Mouse (Mus musculus) embryonic facial prominence, embryonic 15.5 days (tissue): Measurements from ENCODE around the gene 1810049J17Rik. TPM values are rescaled to one million over a fixed set of nuclear protein-coding genes. Genes with fewer than 3 reads are reported as not detected.
A peak's percentile ranks its signal among the peaks of the same experiment; 100 is the strongest.
"Not testable (repeated sequence)": the region's sequence is repeated elsewhere in the genome, so short reads cannot be mapped to it uniquely, and the experiment has no call there.

Experiments used
- ATAC-seq: fragments of 200-750 bp; cut with Nextera tagmentation; 2 replicates; pipeline ENCODE4 v1.8.0; 2017; ENCODE audit warnings: low read depth, moderate TSS enrichment; ENCODE audit not compliant: insufficient number of reproducible peaks, low FRiP score, low TSS enrichment
- H3K27ac ChIP-seq: fragments of 300-500 bp; sonication (generic); replicated peaks from 2 replicates; pipeline ENCODE4 v1.5.1; 2015; ENCODE audit warnings: mild to moderate bottlenecking, inconsistent platforms
- H3K27me3 ChIP-seq: fragments of 300-500 bp; sonication (generic); 2 replicates; pipeline ENCODE4 v1.6.1; 2015; ENCODE audit warnings: inconsistent platforms
- H3K36me3 ChIP-seq: fragments of 300-500 bp; sonication (generic); 2 replicates; pipeline ENCODE4 v1.6.1; 2015; ENCODE audit warnings: mild to moderate bottlenecking, inconsistent platforms
- H3K4me1 ChIP-seq: fragments of 300-500 bp; sonication (generic); 2 replicates; pipeline ENCODE4 v1.6.1; 2015; ENCODE audit warnings: inconsistent platforms
- H3K4me2 ChIP-seq: fragments of 300-500 bp; sonication (generic); replicated peaks from 2 replicates; pipeline ENCODE4 v1.6.1; 2015; ENCODE audit warnings: mild to moderate bottlenecking, inconsistent platforms
- H3K4me3 ChIP-seq: fragments of 300-500 bp; sonication (generic); replicated peaks from 2 replicates; pipeline ENCODE4 v1.5.1; 2015; ENCODE audit warnings: mild to moderate bottlenecking, inconsistent platforms
- H3K9ac ChIP-seq: fragments of 300-500 bp; sonication (generic); 2 replicates; pipeline ENCODE4 v1.6.1; 2015; ENCODE audit warnings: inconsistent platforms
- H3K9me3 ChIP-seq: fragments of 300-500 bp; sonication (generic); replicated peaks from 2 replicates; pipeline ENCODE4 v1.6.1; 2016; ENCODE audit warnings: inconsistent platforms
- WGBS: fragments of 180-500 bp; shearing (Covaris S2); methylation state at CpG from one replicate; pipeline ENCODE4 v1.1.7; 2015; 5-methylcytosine and 5-hydroxymethylcytosine counted together
- polyA plus RNA-seq: library from polyadenylated mRNA; unstranded; fragments of >200 nt; fragmentation: Nextera tagmentation; extraction: Ambion mirVana; gene quantifications from 2 replicates; pipeline ENCODE4 v1.2.1, GENCODE M21; 2015

1810049J17Rik gene
- 2.6 TPM in 1 of 2 replicates, not detected in the other for polyA plus RNA-seq

DNA sequence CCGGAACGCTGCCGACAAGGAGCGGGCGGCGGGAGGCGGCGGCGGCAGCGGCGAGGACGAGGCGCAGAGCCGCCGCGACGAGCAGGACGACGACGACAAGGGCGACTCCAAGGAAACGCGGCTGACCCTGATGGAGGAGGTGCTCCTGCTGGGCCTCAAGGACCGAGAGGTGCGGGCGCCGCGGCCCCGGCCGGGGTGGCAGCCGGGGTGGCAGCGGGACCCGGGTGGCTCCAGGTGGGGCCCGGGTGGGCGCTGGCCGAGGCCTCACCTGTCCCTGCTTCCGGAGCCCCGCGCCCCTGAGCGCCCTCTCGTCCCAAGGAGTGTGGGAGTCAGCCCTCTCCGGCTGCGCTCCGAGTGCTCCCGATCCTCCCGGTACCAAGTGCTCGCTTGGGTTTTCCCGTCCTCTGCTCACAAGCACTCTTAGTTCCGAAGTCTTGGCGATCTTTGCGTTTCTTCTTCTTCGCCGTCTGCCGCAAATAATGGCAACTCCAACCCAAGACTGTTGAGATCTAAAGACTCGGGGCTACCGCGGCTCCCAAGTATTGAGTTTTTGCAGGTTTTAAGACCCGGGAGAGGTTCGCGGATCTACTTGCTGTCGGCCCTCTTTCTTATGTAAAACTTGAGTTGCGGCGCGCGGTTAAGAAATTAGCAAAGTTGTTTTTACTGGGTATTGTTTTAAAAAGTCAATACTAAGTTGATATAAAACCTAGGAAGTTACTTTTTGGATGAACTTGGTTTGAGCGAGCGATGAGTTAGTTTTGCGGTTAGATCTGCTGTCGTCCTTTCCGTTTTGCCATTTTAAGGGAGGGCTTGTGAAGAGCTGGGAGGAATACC is at the start of gene 1810049J17Rik:
1810049J17Rik (minus strand) TSS at position 112 of the 834 bp plus-strand sequence.
- Histone ChIP-seq H3K27me3 (peaks cover 4% of the 10 kb centered on the region), H3K4me1 (peaks cover 13% of the 10 kb centered on the region), H3K4me3 (peak within 1 kb of the TSS; percentile 76), H3K9me3 (no peaks in the 10 kb centered on the region), H3K36me3 (no peaks in the 10 kb centered on the region), H3K4me2 (peak within 1 kb of the TSS; percentile 77), H3K27ac (peak within 1 kb of the TSS; percentile 96), H3K9ac (peak within 1 kb of the TSS; percentile 98)
- WGBS: under 1% methylated on average over 70 of the region's 70 CpGs
- no peak for ATAC-seq

DNA sequence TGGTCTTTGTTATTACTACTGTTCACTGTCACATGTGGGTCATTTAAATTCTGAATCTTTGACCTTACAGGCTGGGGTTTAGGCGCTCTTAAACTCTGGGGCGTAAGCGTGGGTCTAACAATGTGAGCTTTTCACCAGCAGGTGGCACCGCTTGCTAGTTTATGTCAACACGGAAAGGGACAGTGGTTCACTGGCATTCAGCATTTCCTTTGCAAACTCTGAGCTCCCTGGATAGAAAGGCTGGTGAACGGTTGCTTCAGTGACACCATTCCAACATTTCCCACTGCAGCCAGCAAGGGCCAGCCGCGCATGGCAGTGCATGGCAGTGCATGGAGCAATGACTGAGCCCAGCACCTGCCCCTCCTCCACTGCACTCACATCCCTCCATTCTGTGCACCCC is 49.5 kb upstream of the 1810049J17Rik start:
- WGBS: 4% methylated on average over 8 of the region's 8 CpGs
- Histone ChIP-seq H3K9ac (no peak overlapping the region), H3K4me1 (peaks cover 30% of the 10 kb centered on the region), H3K27ac (no peak overlapping the region), H3K36me3 (peaks cover 11% of the 10 kb centered on the region), H3K9me3 (no peaks in the 10 kb centered on the region), H3K27me3 (no peaks in the 10 kb centered on the region), H3K4me2 (no peak overlapping the region), H3K4me3 (no peak overlapping the region)
- ATAC-seq: 0 out of 2 replicates have a peak, but pooled peaks have one; percentile 9

DNA sequence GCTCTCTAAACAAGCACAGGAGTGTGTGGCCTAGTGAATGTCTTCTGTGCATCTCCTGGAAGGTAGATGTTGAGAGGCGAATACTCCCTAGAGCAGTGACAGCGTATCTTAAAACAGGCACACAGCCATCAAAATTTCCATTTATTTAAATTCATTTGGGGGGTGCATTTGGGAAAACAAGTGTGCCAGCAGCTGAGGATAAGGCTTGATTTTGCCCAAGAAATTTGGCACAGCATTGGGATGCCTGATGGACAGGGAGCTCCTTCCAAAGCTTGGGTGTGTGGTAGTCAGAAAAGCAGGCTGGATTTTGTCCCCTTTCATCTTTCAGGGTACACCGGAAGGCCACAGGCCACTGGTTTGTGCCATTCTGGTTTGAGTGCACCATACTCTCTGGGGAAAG is 48.4 kb upstream of the 1810049J17Rik start:
- no peak overlapping the region for H3K4me3 ChIP-seq

DNA sequence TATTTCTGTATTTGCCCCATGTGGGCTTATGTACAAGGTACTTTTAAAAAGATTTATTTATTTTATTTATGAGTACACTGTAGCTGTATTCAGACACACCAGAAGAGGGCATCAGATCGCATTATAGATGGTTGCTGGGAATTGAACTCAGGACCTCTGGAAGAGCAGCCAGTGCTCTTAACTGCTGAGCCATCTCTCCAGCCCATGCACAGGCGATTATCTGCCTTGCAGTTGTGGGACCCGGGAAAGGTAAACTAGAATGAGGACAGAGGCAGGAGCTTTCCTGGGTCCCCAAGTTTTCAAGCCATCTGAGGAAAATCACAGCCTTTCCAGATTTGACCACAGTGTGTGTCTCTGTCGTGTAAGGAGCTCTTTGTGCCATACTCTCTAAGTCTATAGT is 47.2 kb upstream of the 1810049J17Rik start:
- Histone ChIP-seq H3K27ac (no peak overlapping the region), H3K9me3 (no peaks in the 10 kb centered on the region), H3K27me3 (no peaks in the 10 kb centered on the region), H3K4me1 (peaks cover 23% of the 10 kb centered on the region), H3K4me3 (no peak overlapping the region), H3K4me2 (no peak overlapping the region), H3K36me3 (peaks cover 15% of the 10 kb centered on the region), H3K9ac (no peak overlapping the region)
- WGBS: 77% methylated on average over 4 of the region's 4 CpGs
- no peak for ATAC-seq

More for the DNA sequence above, 48.4 kb upstream of the 1810049J17Rik start:
- no peaks in the 10 kb centered on the region for H3K27me3 ChIP-seq
- 88% methylated on average over 3 of the region's 3 CpGs for WGBS
- no peak for ATAC-seq
- no peak overlapping the region for H3K9ac ChIP-seq
- H3K27ac ChIP-seq: no peak overlapping the region
- H3K4me1 ChIP-seq: peaks cover 25% of the 10 kb centered on the region
- H3K9me3 ChIP-seq: no peaks in the 10 kb centered on the region
- H3K36me3 ChIP-seq: peaks cover 17% of the 10 kb centered on the region
- H3K4me2 ChIP-seq: no peak overlapping the region

DNA sequence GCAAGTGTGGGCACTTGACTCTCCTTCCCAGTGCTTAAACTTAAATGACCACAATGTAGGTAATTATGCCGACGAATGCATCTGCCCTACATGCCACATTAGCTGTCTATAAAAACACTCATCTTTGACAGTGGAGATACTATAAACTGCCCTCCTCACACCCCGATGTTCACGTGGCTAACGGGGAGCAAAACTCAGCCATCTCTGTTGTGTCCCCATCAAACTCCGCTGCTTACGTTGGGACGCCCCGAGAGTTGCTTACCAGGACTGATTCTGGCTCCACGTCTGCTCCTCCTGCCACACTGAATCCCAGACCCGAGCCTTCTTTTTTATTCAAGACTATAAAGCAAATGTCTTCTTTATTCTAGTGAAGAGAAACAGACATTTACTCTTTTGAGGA is 46.7 kb upstream of the 1810049J17Rik start:
- H3K4me3 ChIP-seq: no peak overlapping the region
- WGBS: 81% methylated on average over 11 of the region's 11 CpGs
- H3K9me3 ChIP-seq: no peaks in the 10 kb centered on the region
- no peak for ATAC-seq
- no peak overlapping the region for H3K27ac ChIP-seq
- no peaks in the 10 kb centered on the region for H3K27me3 ChIP-seq
- H3K4me2 ChIP-seq: no peak overlapping the region
- H3K4me1 ChIP-seq: peaks cover 18% of the 10 kb centered on the region
- H3K36me3 ChIP-seq: peaks cover 17% of the 10 kb centered on the region; the same call in 1 of the 2 replicates
- H3K9ac ChIP-seq: no peak overlapping the region

DNA sequence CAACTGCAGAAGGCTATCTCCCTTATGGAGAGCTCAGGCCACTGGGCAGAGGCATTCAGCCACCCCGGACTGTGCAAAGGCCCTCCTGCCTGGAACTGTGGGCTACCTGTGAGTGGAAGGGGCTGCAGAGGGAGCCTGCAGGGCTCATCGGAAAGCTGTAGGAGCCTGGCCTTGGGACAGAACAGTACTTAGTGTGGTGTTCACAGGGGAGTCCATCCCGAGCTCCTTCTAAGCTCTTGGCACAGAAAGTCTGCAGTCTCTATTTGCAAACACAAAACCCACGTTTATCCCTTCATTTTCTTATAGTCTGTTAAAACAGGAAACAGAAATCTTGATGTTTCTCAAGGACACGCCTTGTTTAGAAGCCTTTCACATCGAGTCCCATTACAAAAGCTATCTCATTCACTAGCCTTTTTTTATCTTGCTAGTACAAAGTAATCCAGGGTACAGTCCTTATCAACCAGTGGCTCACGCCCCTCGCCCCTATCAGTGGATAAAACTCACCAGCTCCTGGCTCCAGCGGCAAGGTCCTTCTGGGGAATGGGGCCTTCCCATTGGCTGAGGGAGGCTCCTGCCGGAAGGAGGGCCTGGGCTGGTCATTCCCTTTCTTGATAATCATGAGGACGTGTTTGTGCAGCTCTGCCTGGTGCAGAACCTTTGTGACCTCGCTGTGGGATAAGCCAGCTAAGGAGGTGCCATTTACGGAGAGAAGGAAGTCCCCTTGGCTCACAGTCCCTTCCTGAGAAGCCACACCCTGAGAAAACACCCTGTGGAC is 45.8 kb upstream of the 1810049J17Rik start:
- H3K9ac ChIP-seq: no peak overlapping the region
- no peak for ATAC-seq
- 66% methylated on average over 13 of the region's 13 CpGs for WGBS
- peaks cover 15% of the 10 kb centered on the region for H3K4me1 ChIP-seq
- H3K36me3 ChIP-seq: peaks cover 20% of the 10 kb centered on the region; the same call in 1 of the 2 replicates
- H3K4me2 ChIP-seq: no peak overlapping the region
- H3K9me3 ChIP-seq: no peaks in the 10 kb centered on the region
- no peak overlapping the region for H3K27ac ChIP-seq
- H3K27me3 ChIP-seq: no peaks in the 10 kb centered on the region
- H3K4me3 ChIP-seq: no peak overlapping the region

DNA sequence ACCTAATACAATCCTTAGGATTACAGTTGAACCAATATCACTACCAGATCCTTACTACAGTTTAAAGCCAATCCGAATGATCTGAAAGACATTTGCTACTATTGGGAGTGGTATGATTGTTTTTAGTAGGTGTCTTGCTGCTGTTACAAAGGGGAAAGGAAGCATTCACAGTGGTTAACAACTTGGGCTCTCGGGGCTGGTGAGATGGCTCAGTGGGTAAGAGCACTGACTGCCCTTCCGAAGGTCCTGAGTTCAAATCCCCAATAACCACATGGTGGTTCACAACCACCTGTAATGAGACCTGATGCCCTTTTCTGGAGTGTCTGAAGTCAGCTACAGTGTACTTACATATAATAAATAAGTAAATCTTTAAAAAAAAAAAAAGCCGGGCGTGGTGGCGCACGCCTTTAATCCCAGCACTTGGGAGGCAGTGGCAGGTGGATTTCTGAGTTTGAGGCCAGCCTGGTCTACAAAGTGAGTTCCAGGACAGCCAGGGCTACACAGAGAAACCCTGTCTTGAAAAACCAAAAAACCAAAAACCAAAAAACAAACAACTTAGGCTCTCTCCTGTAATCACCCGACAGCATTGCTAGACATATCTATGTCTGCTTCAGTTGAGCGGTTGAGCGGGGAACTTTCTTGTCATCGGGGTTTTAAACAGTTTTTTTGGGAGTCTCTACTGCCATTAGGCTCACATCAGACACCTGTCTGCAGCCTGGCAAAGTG is 45.0 kb upstream of the 1810049J17Rik start:
- not testable (repeated sequence) for ATAC-seq, H3K9ac ChIP-seq, H3K27me3 ChIP-seq, H3K4me3 ChIP-seq, H3K4me2 ChIP-seq, H3K27ac ChIP-seq, H3K9me3 ChIP-seq
- Histone ChIP-seq H3K4me1 (peaks cover 13% of the 10 kb centered on the region), H3K36me3 (peaks cover 25% of the 10 kb centered on the region)
- 92% methylated on average over 11 of the region's 11 CpGs for WGBS

DNA sequence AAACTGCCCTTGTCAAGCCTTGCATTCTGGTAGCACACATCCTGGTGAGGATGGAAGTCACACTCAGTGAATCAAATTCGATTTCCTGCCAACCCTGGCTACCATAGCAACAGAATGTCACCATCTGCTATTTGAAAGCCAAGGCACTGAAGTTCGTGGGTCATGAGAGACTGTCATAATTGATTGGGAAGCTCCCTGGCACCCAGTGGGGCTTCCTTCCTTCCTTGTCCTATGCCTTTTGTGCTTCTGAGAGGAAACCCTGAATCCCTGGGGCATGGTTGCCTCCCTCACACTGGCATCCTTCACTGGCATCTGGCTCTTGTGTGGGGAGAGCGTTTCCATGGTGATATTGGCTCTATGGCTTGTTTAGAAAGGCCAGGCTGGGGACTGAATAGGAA is 44.4 kb upstream of the 1810049J17Rik start:
- Histone ChIP-seq H3K9me3 (no peaks in the 10 kb centered on the region), H3K9ac (no peak overlapping the region), H3K4me3 (no peak overlapping the region), H3K4me1 (peaks cover 6% of the 10 kb centered on the region; the same call in 1 of the 2 replicates), H3K27me3 (no peaks in the 10 kb centered on the region), H3K27ac (no peak overlapping the region), H3K36me3 (peaks cover 29% of the 10 kb centered on the region), H3K4me2 (no peak overlapping the region)
- ATAC-seq: no peak
- 51% methylated on average over 3 of the region's 3 CpGs for WGBS

DNA sequence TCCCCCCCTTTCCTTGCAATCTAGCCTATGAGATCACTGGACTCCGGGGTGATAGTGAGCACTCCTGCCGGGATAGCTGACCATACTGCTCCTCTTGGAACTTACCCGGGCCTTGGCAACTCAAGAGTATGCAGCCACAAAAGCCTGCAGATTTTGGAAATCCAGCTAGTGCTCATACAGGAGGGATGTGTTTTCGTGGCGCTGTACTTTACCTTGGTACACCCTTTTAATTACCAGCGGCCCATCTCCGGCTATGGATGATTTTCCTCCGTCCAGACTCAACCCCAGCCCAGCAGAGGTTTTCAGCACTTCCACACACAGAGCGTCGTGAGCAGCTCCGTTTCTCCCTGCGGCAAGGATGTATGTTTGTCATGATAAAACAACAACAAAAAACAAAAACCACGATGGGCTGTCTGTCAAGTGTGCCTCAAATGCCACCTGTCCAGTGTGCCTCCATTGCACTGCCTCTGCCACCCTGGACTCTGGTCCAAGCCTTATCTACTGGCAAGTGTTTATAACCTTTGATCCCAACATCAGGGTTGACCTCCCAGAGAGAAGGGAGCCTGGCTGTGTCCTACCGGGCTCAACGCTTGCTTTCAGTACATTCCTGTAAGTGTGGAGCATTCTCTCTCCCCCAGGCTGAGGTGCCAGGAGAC is 43.8 kb upstream of the 1810049J17Rik start:
- Histone ChIP-seq H3K36me3 (peaks cover 34% of the 10 kb centered on the region), H3K27me3 (no peaks in the 10 kb centered on the region), H3K4me2 (no peak overlapping the region), H3K4me1 (0 out of 2 replicates have a peak, but pooled peaks cover 6% of the 10 kb centered on the region), H3K4me3 (no peak overlapping the region), H3K9ac (no peak overlapping the region), H3K27ac (no peak overlapping the region), H3K9me3 (no peaks in the 10 kb centered on the region)
- ATAC-seq: no peak
- 79% methylated on average over 15 of the region's 15 CpGs for WGBS

DNA sequence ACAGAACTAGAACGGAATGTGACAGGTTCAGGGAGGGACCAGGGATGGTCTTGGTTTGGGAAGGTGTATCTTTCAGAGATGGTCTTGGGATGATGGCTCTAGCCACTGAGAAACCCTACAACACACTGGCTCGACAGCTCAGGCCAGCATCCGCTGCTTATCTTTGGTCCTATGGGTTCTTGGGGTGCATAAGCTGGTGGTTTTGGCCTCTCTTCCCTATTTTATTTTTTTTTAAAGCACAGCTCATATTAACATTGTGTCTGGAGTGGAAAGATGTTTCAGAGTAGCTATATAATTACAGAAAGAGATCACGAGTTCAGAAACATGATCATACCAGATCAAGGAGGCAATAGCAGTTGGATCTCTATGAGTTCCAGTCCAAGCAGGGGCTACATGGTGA is 42.4 kb upstream of the 1810049J17Rik start:
- no peak overlapping the region for H3K4me3 ChIP-seq
- no peak overlapping the region for H3K9ac ChIP-seq
- no peak for ATAC-seq
- H3K36me3 ChIP-seq: peaks cover 46% of the 10 kb centered on the region
- no peaks in the 10 kb centered on the region for H3K27me3 ChIP-seq
- H3K9me3 ChIP-seq: no peaks in the 10 kb centered on the region
- H3K4me2 ChIP-seq: no peak overlapping the region
- H3K4me1 ChIP-seq: 0 out of 2 replicates have a peak, but pooled peaks cover 6% of the 10 kb centered on the region
- no peak overlapping the region for H3K27ac ChIP-seq
- WGBS: 84% methylated on average over 4 of the region's 4 CpGs
